Mouse (Mus musculus) intestine, postnatal 0 days (tissue): Measurements from ENCODE around the gene Epn2. TPM values are rescaled to one million over a fixed set of nuclear protein-coding genes. Genes with fewer than 3 reads are reported as not detected.
A peak's percentile ranks its signal among the peaks of the same experiment; 100 is the strongest.

Experiments used
- ATAC-seq: fragments of 200-750 bp; cut with Nextera tagmentation; 2 replicates; pipeline ENCODE4 v1.8.0; 2017; ENCODE audit warnings: mild to moderate bottlenecking, moderate TSS enrichment, moderate library complexity
- H3K27ac ChIP-seq: fragments of 300-500 bp; sonication (generic); 2 replicates; pipeline ENCODE4 v1.5.1; 2014; ENCODE audit warnings: mild to moderate bottlenecking, low read depth, low read length, moderate library complexity
- H3K27me3 ChIP-seq: fragments of 300-500 bp; sonication (generic); replicated peaks from 2 replicates; pipeline ENCODE4 v1.6.1; 2014; ENCODE audit warnings: low read length, mixed read lengths; ENCODE audit not compliant: control insufficient read depth, insufficient read depth
- H3K36me3 ChIP-seq: fragments of 300-500 bp; sonication (generic); 2 replicates; pipeline ENCODE4 v1.6.1; 2014; ENCODE audit warnings: mild to moderate bottlenecking, moderate library complexity; ENCODE audit not compliant: control insufficient read depth, insufficient read depth
- H3K4me1 ChIP-seq: fragments of 300-500 bp; sonication (generic); replicated peaks from 2 replicates; pipeline ENCODE4 v1.6.1; 2014; ENCODE audit warnings: antibody characterized with exemption, low read length, mixed read lengths; ENCODE audit not compliant: control insufficient read depth, insufficient read depth
- H3K4me2 ChIP-seq: fragments of 300-500 bp; sonication (generic); replicated peaks from 2 replicates; pipeline ENCODE4 v1.6.1; 2014; ENCODE audit warnings: low read depth, mild to moderate bottlenecking, moderate library complexity
- H3K4me3 ChIP-seq: fragments of 300-500 bp; sonication (generic); 2 replicates; pipeline ENCODE4 v1.5.1; 2014; ENCODE audit warnings: low read depth, low read length
- H3K9ac ChIP-seq: fragments of 300-500 bp; sonication (generic); 2 replicates; pipeline ENCODE4 v1.6.1; 2014; ENCODE audit warnings: mild to moderate bottlenecking, low read depth, low read length
- H3K9me3 ChIP-seq: fragments of 300-500 bp; sonication (generic); 2 replicates; pipeline ENCODE4 v1.6.1; 2016; ENCODE audit warnings: mixed run types; ENCODE audit not compliant: control insufficient read depth
- CTCF ChIP-seq: sonication (generic); IDR thresholded peaks from 2 replicates; pipeline ENCODE4 v1.5.1; 2016; ENCODE audit warnings: low read depth, mild to moderate bottlenecking, control low read depth, antibody characterized with exemption, moderate library complexity
- WGBS: fragments of 180-500 bp; shearing (Covaris S2); extraction: QIAGEN DNeasy Blood & Tissue Kit; methylation state at CpG from one replicate; pipeline ENCODE4 v1.1.7; 2014; 5-methylcytosine and 5-hydroxymethylcytosine counted together
- polyA plus RNA-seq: library from polyadenylated mRNA; unstranded; fragments of >200 nt; fragmentation: Nextera tagmentation; extraction: Ambion mirVana; gene quantifications from 2 replicates; pipeline ENCODE4 v1.2.1, GENCODE M21; 2015

The Epn2 gene
- polyA plus RNA-seq, 1 experiment from 2014 or later = 13.5 TPM

DNA sequence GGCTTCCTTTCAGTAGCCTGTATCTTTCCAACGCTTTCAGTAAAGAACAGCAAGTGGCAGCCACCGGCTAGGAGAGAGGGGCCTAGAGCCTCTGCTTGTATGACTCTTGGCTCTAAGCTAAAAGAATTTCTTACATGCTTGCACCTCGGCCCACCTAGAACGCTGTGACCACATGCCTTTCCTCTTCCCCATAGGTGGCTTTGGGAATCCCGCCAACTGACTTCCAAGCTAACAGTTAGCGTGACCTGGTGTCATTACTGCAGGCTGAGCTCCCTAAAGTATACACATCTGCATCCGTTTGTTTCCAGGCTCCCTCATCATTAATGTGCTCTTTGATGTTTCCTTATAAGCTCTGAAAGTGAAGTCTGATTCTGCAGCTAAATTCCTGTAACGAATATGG is 75.6 kb downstream of the Epn2 start:
- no peak for ATAC-seq
- no peak overlapping the region for H3K27ac ChIP-seq
- no peak overlapping the region for H3K4me2 ChIP-seq
- H3K36me3 ChIP-seq = no peaks in the 10 kb centered on the region
- no peak overlapping the region for H3K4me3 ChIP-seq
- H3K9ac ChIP-seq = no peak overlapping the region
- TF ChIP-seq CTCF = no peak
- H3K9me3 ChIP-seq = no peaks in the 10 kb centered on the region
- no peaks in the 10 kb centered on the region for H3K27me3 ChIP-seq
- 80% methylated on average over 8 of the region's 8 CpGs for WGBS
- H3K4me1 ChIP-seq = no peaks in the 10 kb centered on the region

- Histone ChIP-seq H3K4me3 (no peak overlapping the region), H3K4me2 (no peak overlapping the region), H3K36me3 (no peaks in the 10 kb centered on the region), H3K9ac (no peak overlapping the region), H3K4me1 (0 out of 2 replicates have a peak, but pooled peaks cover 5% of the 10 kb centered on the region), H3K27me3 (no peaks in the 10 kb centered on the region), H3K27ac (no peak overlapping the region), H3K9me3 (no peaks in the 10 kb centered on the region)
- ATAC-seq = no peak
- 62% methylated on average over 6 of the region's 6 CpGs for WGBS
- no peak for TF ChIP-seq CTCF
Observed at GRCm38 (mm10) chr11:61498736-61499504, 80.6 kb downstream of the Epn2 start.

- TF ChIP-seq CTCF = no peak
- no peak overlapping the region for H3K4me3 ChIP-seq
- no peak for ATAC-seq
- H3K4me2 ChIP-seq = no peak overlapping the region
- no peaks in the 10 kb centered on the region for H3K9me3 ChIP-seq
- H3K27me3 ChIP-seq = no peaks in the 10 kb centered on the region
- 0 out of 2 replicates have a peak, but pooled peaks cover 13% of the 10 kb centered on the region for H3K4me1 ChIP-seq
- H3K27ac ChIP-seq = no peak overlapping the region
- H3K36me3 ChIP-seq = no peaks in the 10 kb centered on the region
- H3K9ac ChIP-seq = no peak overlapping the region
- WGBS = 76% methylated on average over 1 of the region's 1 CpGs
Observed at GRCm38 (mm10) chr11:61497490-61497889, 82.0 kb downstream of the Epn2 start.

DNA sequence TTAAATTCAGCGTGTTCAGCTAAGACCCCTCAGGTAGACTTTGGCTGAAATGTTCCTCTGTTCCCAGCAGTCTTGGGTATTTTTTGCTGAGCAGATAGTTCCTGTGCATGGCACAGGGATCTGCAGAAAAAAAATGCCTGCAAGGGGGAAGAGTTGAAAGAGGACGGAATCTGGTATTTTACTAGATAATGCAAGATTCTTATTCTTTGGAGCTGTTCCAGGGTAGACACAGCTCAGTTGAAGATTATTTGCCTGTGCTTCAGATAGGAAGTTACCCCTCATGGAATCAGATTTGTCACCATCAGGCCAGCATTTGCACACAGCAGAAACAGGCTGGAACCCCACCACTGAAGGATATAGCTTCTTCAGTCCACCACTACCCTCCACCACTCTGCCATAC is 84.0 kb downstream of the Epn2 start:
- Histone ChIP-seq H3K4me3 (no peak overlapping the region), H3K9me3 (no peaks in the 10 kb centered on the region), H3K36me3 (peaks cover 12% of the 10 kb centered on the region), H3K27ac (no peak overlapping the region), H3K27me3 (no peaks in the 10 kb centered on the region), H3K4me1 (0 out of 2 replicates have a peak, but pooled peaks cover 13% of the 10 kb centered on the region), H3K4me2 (no peak overlapping the region), H3K9ac (no peak overlapping the region)
- ATAC-seq = no peak
- TF ChIP-seq CTCF = no peak
- 83% methylated on average over 2 of the region's 2 CpGs for WGBS

DNA sequence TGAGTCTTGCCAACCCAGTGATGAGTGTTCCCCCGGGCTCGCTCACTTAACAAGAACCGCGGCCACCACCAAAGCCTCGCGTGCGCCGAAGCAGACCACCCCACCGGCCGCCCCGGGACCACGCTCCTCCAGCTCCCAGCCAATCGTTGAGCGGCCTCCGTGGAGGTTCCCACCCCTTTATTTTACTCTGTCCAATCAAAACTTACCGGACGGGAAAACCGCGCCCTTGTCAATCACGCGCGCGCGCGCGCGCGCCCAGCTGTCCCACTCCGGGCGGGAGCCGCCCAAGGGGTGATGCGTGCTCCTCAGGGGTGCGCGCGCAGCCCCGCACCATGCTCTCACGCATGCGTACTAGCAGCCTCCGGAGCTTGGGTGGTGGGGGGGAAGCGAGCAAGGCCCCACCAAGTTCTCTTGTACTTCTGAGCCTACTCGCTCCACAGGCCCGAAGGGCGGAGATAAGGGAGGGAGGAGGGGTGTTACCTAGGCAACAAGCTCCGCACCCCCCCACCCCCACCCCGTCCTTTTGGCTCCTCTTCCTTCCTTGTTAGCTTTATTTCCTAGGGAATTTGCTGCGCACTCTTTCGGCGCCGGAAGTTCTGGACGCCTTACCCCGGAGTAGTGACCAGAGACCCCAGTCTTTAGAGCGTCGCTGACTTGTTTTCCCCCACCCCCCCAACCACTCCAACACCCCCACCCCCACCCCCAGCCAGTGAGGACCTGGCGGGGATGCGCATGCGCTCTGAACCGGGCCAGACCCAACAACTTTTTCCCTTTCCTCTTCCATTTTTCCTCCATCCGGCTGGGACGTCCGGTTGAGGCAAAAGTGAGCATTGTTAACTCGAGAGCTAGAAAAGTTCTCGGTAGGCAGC is 85.1 kb downstream of the Epn2 start, which contains the start of gene Mapk7:
Mapk7 (minus strand) TSS at position 278 of the 869 bp plus-strand sequence.
- under 1% methylated on average over 61 of the region's 62 CpGs for WGBS
- H3K9ac ChIP-seq = peak within 1 kb of the TSS; percentile 69
- peak within 1 kb of the TSS; percentile 90 for H3K4me3 ChIP-seq
- no peak for TF ChIP-seq CTCF
- peak within 1 kb of the TSS; percentile 82 for H3K4me2 ChIP-seq
- H3K4me1 ChIP-seq = 0 out of 2 replicates have a peak, but pooled peaks cover 13% of the 10 kb centered on the region
- peaks cover 23% of the 10 kb centered on the region for H3K36me3 ChIP-seq
- no peaks in the 10 kb centered on the region for H3K9me3 ChIP-seq
- ATAC-seq = peak; percentile 96
- no peaks in the 10 kb centered on the region for H3K27me3 ChIP-seq
- peak within 1 kb of the TSS; percentile 82 for H3K27ac ChIP-seq

GRCm38 (mm10) chr11:61493525-61494128 is 85.9 kb downstream of the Epn2 start:
- peak; percentile 23; the same call in 1 of the 2 replicates for TF ChIP-seq CTCF
- Histone ChIP-seq H3K4me3 (peak overlapping the region; percentile 90), H3K4me1 (0 out of 2 replicates have a peak, but pooled peaks cover 13% of the 10 kb centered on the region), H3K4me2 (peak overlapping the region; percentile 82), H3K9ac (peak overlapping the region; percentile 69), H3K27ac (peak overlapping the region; percentile 82), H3K27me3 (no peaks in the 10 kb centered on the region), H3K9me3 (no peaks in the 10 kb centered on the region), H3K36me3 (peaks cover 31% of the 10 kb centered on the region)
- under 1% methylated on average over 48 of the region's 50 CpGs for WGBS
- peak; percentile 49 for ATAC-seq
